Mouse (Mus musculus): ENCODE measurements around the gene Ccdc97.

DNA sequence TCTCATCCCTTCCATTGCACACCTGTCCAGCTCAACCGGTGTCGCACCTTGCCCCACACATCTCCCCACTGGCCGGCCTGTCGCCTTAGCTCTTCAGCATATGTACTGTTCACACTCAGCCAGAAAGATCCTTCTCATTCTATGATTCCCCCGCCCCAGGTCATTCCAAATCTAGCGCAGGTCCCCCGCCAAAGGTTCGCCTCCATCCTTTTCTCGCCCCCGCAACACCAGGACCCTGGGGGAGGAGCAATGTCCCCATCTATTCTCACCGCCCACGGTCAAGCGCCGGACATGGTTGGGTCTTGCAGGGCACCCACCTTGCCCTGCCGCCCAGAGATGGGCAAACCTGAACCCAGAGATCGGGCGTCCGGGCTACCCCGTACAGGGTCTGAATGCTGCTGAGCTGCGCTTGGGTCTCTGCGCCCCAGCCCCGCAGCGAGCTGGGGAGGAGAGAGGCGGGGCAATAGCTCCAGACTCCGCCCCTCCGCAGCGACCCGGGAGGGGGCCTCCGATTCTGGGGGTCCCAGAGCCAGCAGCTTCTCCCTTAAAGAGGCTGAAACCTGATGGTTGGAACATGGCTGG lies 44.1 kb downstream of the Ccdc97 start, which contains the start of gene Tmem91:
- TF ChIP-seq CTCF (IDR thresholded peaks at IDR 0.05) (no peak), EP300 (IDR thresholded peaks at IDR 0.05) (no peak)
